Mouse (Mus musculus): ENCODE results near the gene Mon1b.

Mon1b gene

GRCm38 (mm10) chr8:113634670-113635591 lies at the start of gene Mon1b:
TSS of gene Mon1b (plus strand) at chr8:113635587.
- peak; percentile 99 for DNase-seq

DNA sequence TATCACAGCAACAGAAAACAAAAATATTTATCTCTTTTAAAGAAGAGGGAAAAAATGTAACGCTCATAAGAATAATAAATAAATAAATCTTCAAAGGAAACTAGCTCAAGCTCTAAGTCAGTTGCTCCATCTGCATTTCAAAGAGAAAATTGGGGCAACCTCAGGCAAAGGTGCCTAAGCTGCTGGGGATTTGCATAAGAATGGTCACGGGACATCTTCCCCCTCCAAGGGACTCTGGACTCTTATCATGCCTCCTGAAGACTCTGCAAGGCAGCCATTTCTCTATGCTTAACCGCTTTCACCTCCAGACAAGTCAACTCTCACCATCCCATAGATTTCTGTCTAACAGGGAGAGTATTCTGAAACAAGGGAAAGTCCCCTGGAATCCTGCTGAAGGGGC lies 37.0 kb upstream of the Mon1b start:
- DNase-seq = no peak

GRCm38 (mm10) chr8:113632634-113633033 lies 2.8 kb upstream of the Mon1b start:
- DNase-seq = peak; percentile 40

GRCm38 (mm10) chr8:113634161-113634560 lies 1.2 kb upstream of the Mon1b start:
- DNase-seq = peak; percentile 25

DNA sequence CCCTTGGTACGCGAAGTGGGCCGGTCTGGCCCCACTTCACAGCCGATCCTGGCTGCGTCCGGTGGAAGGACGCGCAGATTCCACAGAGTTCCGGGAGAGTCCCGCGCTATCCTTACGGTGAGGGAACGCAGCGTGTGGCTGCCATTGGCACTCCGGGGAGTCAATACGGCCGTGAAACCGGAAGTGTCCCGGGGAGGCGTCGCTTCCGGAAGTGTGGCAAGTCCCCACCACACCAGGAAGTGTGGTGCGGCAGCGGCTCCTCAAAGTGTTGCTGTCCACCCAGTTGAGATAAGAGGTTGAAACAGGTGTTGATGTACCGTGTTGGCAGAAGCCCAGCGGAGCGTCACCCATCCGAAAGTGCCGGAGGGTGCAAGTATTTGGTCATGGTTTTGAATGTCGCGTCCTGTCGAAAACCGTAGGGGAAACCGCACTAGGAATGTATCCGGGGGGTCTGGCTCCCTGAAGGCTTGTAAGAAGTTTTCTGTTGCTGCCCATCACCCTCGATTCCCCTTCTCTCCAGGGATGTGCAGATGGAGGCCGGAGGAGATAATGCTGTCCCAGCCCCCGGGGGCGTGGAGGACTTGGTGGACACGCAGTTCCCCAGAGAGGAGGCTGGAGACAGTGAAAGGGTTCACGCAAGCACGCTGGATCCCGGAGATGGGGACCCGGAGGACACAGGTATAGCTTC lies 349 bp downstream of the Mon1b start:
- no peak for DNase-seq

- no peak for DNase-seq
Observed at GRCm38 (mm10) chr8:113636280-113636628, 867 bp downstream of the Mon1b start.

DNA sequence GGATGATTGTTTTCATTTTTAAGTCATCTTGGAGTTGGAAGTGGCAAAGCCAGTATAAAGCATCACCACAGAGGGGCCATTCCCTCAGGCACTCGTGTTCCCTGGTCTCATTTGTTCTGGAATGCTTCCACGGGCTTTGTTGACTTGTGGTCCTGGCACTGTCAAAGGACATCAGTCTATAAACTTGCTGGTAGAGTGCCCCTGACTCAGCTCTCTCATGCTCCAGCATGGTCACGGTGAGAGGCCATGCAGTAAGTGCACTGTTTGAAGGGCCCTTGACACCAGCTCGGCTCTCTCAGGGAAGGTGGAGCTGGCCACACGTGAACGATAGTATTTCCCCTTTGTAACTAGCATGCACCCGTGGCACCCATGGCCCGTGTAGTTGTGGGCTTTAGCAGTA lies 5.0 kb downstream of the Mon1b start:
- no peak for DNase-seq

GRCm38 (mm10) chr8:113642926-113643325 lies 7.5 kb downstream of the Mon1b start, which contains the start of gene Syce1l:
TSS of gene Syce1l (plus strand) at chr8:113643213.
- DNase-seq = no peak

- DNase-seq = no peak
Observed at GRCm38 (mm10) chr8:113643479-113644210, 8.3 kb downstream of the Mon1b start.

DNA sequence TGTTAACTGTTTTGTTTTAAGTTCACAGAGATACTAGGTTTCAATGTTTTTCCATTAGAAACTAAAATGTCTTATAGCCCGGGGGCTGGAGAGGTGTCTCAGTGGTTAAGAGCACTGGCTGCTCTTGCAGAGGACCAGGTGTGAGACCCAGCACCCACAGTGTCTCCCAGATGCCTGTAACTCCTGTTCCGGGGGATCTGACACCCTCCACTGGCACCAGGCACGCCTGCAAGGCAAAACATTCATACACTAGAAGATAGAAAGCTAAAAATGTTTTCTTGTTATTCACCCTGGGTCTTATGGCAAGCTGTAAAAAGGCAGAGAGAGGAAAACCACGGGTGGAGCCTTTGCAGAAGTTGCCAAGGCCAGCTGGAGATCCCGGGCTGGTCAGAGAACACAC lies 9.8 kb downstream of the Mon1b start:
- no peak for DNase-seq

DNA sequence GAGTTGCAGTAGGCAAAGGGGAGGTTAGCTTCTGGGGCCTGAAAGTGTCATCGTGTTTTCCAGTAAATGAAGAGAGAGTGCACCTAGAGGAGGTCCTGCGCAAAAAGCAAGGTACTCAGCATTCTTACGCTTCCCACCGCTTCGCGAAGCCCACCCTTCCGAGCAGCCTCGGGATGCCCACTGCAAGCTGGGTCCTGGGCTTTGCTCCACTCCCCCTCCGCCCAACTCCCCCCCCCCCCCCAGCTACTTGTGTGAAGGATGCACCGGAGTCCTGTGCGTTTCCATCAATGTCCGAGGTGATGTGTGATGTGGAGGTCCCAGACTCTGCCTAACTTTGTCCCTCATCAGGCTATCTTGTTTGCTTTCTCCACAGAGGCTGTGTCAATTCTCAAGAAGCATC lies 17.1 kb downstream of the Mon1b start:
- DNase-seq = no peak

DNA sequence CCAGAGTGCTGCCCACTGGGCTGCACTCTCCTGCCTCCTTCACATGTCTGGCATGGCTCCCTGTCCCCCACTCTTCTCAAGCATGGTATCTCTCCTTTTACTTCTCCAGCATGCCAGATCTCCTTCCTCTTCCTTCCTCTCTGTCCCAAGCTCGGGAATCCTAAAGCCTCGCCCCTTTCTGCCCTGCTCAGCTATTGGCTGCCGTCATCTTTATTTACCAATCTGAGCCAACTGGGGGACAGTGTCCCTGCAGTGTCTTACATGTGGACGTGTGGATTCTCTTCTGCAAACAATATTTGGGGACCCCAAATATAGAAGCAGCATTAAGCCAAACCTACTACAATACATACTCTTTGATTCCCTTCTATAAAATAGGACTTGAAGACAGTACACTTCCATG lies 17.8 kb downstream of the Mon1b start:
- DNase-seq = no peak

GRCm38 (mm10) chr8:113656154-113656553 lies 20.8 kb downstream of the Mon1b start:
- DNase-seq = no peak

DNA sequence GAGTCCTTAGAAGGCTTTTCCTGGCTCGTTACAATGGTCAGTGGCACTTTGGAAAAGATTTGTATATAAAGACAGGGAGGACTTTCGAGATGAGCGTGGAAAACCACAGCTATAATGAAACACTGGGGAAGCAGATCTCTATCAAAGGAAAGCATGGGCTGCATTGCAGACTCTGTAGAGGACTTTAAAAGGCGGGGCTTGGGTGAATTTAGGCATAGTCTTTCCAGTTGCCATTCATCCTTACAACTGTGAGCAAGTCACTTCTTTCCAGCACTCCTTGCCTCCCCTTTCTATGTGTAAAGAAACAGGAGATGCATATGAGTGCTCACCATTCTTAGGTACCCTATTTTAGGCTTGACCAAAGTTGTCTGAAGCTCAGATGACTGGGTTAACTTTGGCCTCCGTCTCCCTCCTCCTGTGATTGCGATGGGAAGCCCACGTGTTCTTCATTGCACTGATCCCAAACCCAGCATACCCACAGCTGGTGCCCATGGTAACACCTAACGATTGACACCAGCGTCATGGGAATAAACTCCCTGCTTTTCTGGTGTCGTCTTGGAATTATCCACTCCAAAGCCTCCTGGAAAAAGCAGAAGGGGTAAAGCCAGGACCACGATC lies 21.4 kb downstream of the Mon1b start:
- no peak for DNase-seq

GRCm38 (mm10) chr8:113660128-113660527 lies 24.7 kb downstream of the Mon1b start:
- no peak for DNase-seq

DNA sequence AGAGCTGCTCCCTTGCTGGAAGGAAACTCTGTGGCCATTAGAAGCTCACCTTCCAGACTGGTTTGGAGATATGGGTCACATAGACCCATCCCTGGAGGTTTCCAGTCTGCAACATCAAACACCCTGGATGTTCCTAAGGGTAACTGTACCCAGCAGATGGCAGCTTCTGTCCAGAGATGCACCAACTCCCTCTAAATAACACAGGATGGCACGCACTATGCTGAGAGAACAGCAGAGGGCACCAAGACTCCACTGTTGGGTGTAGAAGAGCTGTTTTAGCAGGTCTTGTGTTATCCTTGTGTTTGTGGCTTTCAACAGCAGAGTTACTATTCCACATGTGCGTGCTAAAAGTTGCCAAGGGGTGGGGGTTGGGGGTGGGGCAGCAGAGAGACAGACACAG lies 29.2 kb downstream of the Mon1b start:
- peak; percentile 68 for DNase-seq

DNA sequence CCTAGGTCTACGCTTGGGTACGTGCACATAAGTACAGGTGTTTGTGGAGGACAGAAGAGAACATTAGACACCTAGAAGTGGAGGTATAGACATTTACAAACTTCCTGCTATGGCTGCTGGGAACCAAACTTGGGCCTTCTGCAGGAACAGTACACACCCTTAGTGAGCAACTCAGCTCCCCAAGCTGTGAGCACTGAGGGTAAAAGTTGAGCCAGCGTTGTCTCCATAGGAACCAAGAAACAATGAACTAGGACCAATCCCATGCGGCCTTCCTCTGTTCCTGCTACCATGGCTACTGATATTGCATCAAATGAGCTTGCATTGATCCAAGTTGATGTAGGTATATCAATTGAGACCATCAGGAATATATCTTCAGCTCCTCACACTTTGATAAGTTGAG lies 29.6 kb downstream of the Mon1b start:
- no peak for DNase-seq

GRCm38 (mm10) chr8:113665951-113666350 lies 30.6 kb downstream of the Mon1b start:
- no peak for DNase-seq

DNA sequence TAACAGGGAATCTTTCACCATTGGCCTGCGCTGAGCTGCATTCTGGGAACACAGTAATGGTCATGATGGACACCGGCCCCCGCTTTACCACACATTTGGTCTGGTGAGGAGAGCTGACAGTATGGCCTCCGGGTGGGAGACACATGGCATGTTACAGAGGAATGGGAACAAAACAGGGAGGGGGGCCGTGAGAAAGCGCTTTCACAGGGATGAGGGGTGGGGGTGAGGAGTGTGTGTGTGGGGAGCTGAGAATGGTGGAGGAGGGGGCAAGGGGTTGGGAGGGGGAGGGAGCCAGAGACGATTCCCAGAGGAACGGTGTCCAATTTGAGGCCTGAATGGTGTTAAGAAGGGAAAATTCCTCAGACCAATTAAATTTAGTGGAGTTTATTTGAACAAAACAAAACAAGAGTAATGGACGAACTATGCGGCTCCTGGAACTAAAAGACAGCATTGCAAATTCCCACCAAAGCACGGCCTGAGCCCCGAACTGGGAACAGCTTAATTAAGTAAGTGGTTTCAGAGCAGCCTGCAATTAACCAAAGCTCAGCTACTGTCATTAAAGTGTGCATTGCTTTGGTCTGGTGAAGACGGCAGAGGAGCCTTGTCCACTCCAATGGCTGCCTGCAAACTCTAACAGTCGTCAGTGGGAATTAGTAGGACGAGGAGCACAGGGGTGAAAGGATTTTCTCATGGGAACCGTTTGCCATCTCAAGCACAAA lies 31.5 kb downstream of the Mon1b start:
- DNase-seq = no peak

DNA sequence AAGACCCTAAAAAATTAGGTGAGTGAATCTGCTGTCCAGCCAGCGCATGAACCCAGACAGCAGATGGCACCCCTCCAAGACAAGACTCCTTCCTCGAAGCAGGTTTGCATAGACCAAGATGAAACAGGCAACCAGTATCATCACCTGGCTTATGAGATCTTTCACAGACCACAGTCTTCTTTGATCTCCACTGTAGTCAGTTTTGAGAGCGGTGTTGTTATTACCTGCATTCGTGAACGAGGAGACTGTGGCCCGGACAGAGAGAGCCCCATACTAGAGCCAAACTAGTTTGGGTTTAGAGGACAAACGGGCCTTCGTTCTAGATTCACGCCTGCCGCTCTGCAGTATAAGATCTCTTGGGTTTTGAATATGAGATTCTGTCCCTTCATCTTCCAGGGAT lies 34.5 kb downstream of the Mon1b start:
- no peak for DNase-seq

GRCm38 (mm10) chr8:113672599-113673255 lies 37.3 kb downstream of the Mon1b start:
- DNase-seq = no peak

DNA sequence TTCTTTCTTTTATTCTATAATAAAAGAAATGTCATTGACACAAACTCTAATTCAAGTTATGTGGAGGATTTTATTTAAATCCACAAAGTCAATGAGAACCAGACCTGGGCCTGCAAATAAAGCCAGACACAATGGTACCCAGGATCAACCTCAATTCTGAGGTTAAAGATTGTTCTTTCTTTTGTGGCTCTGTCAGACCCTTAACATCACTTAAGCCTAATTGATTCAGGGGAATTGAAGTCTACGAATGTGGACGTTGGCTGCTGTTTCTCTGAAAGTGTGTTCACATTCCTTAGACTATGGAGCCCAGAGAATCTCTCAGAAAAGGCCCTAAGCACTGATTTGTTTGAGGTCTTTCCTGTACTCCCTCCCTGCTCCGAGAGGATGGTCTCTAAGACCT lies 37.9 kb downstream of the Mon1b start:
- no peak for DNase-seq
